Mouse (Mus musculus) olfactory bulb, adult 2 months (tissue): ENCODE measurements around the gene Bid. TPM values are rescaled to one million over a fixed set of nuclear protein-coding genes. Genes with fewer than 3 reads are reported as not detected.
"Not testable (repeated sequence)": the region's sequence is repeated elsewhere in the genome, so short reads cannot be mapped to it uniquely, and the experiment has no call there.

Source experiments
- H3K27ac ChIP-seq: fragments of 200-500 bp; 2 replicates; pipeline ENCODE4 v1.5.1; 2012; ENCODE audit warnings: low read depth, low read length; ENCODE audit not compliant: insufficient read depth
- H3K4me1 ChIP-seq: fragments of 200-500 bp; 2 replicates; pipeline ENCODE4 v1.6.1; 2012; ENCODE audit warnings: low read length; ENCODE audit not compliant: control insufficient read depth, insufficient read depth
- H3K4me3 ChIP-seq: fragments of 200-500 bp; 2 replicates; pipeline ENCODE4 v1.5.1; 2012; ENCODE audit warnings: mild to moderate bottlenecking, low read depth, low read length, moderate library complexity; ENCODE audit not compliant: insufficient read depth
- CTCF ChIP-seq: fragments of 200-500 bp; IDR thresholded peaks from 2 replicates; pipeline ENCODE4 v1.5.1; 2012; ENCODE audit warnings: low read depth, mild to moderate bottlenecking, low read length, moderate library complexity; ENCODE audit not compliant: insufficient read depth
- POLR2A ChIP-seq: fragments of 200-500 bp; IDR thresholded peaks from 2 replicates; pipeline ENCODE4 v1.6.1; 2012; ENCODE audit warnings: mild to moderate bottlenecking, low read depth, low read length, moderate library complexity; ENCODE audit not compliant: insufficient read depth
- WGBS: fragments of 180-500 bp; shearing (Covaris S2); methylation state at CpG from one replicate; pipeline ENCODE4 v1.1.7; 2018; 5-methylcytosine and 5-hydroxymethylcytosine counted together
- polyA plus RNA-seq: library from polyadenylated mRNA; stranded (reverse); fragments of >200 nt; gene quantifications from 2 replicates; pipeline ENCODE4 v1.2.4, GENCODE M21; 2012; ENCODE audit warnings: low replicate concordance; ENCODE audit not compliant: missing spikeins, insufficient read depth, insufficient read length

Gene Bid
- polyA plus RNA-seq, 1 experiment = not detected

DNA sequence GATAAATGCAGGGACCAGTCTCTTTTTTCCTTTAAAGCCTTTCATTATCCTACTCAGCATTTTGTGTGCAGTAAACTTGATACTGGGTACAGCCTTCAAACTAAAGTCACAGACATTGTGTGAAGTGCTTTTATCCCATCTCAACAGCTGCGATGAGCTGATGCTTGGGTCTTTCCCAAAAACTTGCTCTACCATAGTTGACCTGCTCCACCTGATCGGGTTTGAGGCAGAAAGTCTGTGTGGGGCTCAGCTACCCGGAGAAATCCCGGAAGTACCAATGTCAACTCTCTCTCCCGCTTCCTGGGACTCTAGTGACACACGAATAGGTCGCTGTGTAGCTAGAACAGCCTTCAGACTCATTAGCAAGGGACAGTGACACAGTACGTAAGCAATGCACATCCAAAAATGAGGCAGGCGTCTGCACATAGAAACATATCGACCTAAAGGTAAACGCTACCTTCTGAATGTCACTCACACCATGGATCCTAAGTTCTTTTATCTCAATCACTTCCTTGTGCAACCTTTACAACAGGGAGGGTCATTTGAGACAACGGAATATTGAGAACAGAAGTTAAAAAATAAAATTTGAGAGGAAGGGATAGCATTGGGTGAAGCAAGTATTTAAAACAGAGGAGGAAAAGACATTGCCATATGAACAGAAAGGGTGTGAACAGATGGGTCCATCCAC lies 22.3 kb upstream of the Bid start:
- WGBS = 93% methylated on average over 12 of the region's 12 CpGs
- TF ChIP-seq CTCF = no peak
- TF ChIP-seq POLR2A = no peak
- no peak overlapping the region for H3K27ac ChIP-seq
- peaks cover 2% of the 10 kb centered on the region; the same call in 1 of the 2 replicates for H3K4me1 ChIP-seq
- no peak overlapping the region for H3K4me3 ChIP-seq

DNA sequence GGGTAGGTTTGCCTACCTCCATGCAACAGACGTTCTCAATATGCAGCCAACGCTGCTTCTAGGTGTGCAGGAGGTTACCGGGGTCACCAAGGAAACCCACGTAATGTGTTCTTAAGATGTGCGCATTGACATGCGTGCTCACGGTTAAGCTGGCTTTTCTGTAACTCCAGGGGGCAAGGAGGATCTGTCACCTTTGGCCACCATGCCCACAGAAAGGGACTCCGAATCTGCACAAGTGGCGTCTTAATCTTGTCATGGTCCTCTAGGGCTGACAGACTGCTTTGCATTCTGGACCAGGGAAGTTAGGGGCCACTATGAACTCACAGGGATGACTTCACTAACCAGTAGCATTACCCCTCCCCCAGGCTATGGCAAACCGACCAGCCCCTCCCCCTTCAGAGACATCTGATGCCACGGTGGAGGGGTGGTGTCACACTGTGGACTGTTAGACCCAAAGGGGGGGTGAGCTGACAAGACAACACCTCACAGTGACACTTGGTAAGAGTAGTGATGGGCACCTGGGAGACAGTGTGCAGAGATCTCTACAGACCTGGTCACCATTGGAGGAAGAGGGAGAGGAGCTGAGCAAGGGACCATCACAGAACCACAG lies 21.5 kb upstream of the Bid start:
- WGBS = 88% methylated on average over 11 of the region's 11 CpGs
- Histone ChIP-seq H3K4me3 (no peak overlapping the region), H3K27ac (no peak overlapping the region), H3K4me1 (peaks cover 2% of the 10 kb centered on the region; the same call in 1 of the 2 replicates)
- no peak for TF ChIP-seq CTCF

DNA sequence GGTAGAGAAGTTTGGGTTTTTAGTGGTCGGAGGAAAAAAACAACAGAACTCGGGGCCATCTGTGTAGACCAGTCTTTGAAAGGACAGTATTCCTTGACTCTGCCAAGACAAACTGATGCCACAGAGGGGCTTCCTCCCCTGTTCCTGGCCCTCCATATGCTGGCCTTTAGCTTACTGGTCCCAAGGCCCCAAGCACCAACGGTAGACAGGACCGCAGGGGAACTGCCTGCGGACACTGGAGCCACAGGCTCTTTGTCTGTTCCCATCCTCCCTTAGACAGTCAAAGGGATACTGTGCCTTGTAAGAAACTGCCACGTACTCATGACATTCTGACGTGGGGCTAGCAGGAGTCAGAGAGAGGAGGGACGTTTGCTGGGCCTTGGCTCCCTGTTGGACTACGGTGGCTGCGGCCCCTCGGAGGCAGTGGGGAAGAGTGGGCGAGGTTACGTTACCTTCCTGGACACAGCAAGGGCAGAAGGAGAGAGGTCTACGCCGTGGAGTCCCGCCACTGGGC lies 20.5 kb upstream of the Bid start:
- 86% methylated on average over 16 of the region's 16 CpGs for WGBS
- H3K4me1 ChIP-seq = peaks cover 2% of the 10 kb centered on the region; the same call in 1 of the 2 replicates
- TF ChIP-seq CTCF = no peak
- TF ChIP-seq POLR2A = no peak
- no peak overlapping the region for H3K4me3 ChIP-seq
- H3K27ac ChIP-seq = no peak overlapping the region

DNA sequence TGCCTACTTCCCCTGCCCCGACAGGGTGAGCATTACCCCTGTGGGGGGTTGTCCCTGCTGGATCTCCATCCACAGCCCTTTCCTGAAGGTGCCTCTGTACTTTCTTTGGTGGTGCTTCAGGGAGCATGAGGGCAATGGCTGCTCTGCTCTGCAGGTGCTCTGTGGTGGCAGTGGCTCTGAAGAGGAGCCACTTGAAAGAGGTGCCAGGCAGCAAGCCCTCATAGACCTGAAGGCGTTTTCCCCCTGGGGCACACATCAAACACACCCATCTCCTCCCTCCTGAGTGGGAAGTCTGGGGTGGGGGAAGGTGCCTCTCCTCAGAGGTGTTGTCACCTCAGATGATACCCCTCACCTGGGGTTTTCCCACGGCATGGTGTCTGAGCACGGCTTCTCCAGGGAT lies 17.5 kb upstream of the Bid start:
- Histone ChIP-seq H3K4me1 (no peaks in the 10 kb centered on the region), H3K27ac (no peak overlapping the region), H3K4me3 (no peak overlapping the region)
- WGBS = 73% methylated on average over 4 of the region's 4 CpGs
- TF ChIP-seq CTCF = no peak

- TF ChIP-seq CTCF (no peak), POLR2A (no peak)
- WGBS = 85% methylated on average over 7 of the region's 7 CpGs
- Histone ChIP-seq H3K27ac (no peak overlapping the region), H3K4me3 (no peak overlapping the region), H3K4me1 (no peaks in the 10 kb centered on the region)
These were observed 17.0 kb upstream of the Bid start for GRCm38 (mm10) chr6:120933670-120934069.

GRCm38 (mm10) chr6:120932597-120932996 lies 15.9 kb upstream of the Bid start:
- no peak overlapping the region for H3K4me3 ChIP-seq
- H3K27ac ChIP-seq = no peak overlapping the region
- H3K4me1 ChIP-seq = no peaks in the 10 kb centered on the region
- WGBS = 85% methylated on average over 12 of the region's 12 CpGs
- TF ChIP-seq CTCF (no peak), POLR2A (no peak)

DNA sequence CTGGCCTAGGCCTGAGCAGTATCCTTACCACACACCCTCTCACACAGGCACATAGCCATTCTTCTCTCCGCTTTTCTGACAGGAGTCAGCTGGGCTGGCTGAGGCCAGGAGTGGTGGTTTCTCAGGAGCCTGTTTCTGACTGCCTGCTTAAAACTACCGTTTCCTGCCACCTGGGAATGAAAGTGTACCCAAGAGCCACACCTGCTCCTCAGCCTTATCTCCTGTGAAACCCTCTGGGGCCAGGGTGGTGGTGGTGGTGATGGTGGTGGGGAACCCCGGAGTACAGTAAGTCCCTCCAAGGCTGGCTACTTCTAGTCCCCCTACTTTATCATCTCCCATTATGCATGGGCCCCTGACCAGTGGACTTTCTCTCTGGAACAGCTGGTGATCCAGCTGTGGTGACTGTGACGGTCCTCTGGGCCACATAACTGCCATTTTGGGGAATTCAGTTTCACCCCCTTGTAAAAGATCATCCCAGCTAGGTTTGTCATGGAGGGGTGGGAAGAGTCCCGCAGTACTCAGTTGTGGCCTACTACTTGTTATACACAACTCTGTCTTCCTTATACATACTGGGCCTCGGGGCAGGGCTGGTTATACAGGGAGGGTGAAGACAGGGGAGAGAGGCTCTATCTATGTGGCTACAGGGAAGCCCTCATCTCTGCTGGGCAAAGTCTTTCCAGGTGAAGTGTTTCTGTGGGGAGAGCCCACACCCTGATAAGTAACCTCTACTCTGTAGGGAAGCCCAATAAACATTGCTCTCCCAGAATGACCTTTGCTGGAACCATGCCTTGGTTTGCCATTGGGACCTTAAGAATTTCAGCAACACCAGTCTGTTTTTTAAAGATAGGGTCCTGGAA lies 14.0 kb upstream of the Bid start:
- no peak overlapping the region; the same call in 1 of the 2 replicates for H3K27ac ChIP-seq
- TF ChIP-seq POLR2A = no peak
- TF ChIP-seq CTCF = no peak
- H3K4me1 ChIP-seq = peaks cover 5% of the 10 kb centered on the region; the same call in 1 of the 2 replicates
- H3K4me3 ChIP-seq = no peak overlapping the region
- WGBS = 89% methylated on average over 6 of the region's 6 CpGs

GRCm38 (mm10) chr6:120929421-120929820 lies 12.8 kb upstream of the Bid start:
- no peak overlapping the region for H3K27ac ChIP-seq
- no peak overlapping the region for H3K4me3 ChIP-seq
- peaks cover 5% of the 10 kb centered on the region; the same call in 1 of the 2 replicates for H3K4me1 ChIP-seq
- 77% methylated on average over 1 of the region's 1 CpGs for WGBS
- TF ChIP-seq POLR2A (no peak), CTCF (no peak)

DNA sequence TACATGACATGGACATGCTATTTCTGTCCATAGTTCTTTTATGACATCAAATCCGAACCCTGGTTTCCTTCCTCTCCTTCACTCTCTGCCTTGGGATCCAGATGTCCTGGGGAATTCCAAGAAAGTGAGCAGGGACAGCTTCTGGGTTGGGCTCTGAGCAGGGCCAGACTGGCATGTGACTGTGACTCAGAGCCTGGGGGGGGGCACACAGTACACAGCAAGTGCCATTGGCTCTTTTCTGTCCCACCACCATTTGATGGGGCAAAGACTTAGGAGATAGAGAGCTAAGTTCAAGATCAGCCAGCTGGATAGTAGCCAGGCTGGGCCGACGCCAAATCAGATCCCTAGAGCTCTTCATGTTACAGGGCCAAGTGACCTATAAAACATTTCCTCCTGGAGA lies 11.1 kb upstream of the Bid start:
- H3K4me1 ChIP-seq = peaks cover 5% of the 10 kb centered on the region; the same call in 1 of the 2 replicates
- no peak overlapping the region for H3K4me3 ChIP-seq
- TF ChIP-seq POLR2A (no peak), CTCF (no peak)
- 69% methylated on average over 3 of the region's 3 CpGs for WGBS
- H3K27ac ChIP-seq = no peak overlapping the region

DNA sequence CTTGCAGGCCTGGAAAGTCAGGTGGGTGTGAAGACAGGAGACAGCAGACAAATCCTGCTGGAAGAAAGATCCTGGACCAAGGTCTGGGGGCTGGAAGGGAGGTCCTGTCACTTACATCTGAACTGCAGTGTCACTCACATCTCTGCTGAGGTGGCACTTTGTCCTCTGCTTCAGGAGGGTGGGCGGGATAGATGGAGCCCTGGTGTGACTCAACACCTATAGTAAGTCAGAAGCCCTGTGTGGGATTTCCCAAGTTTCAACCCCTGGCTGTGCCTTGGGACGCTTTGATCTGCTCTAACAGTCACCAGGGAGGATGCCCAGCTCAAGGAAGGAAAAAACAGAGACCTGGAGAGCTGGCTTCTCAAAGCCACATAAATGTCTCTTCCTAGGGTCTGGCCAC lies 10.2 kb upstream of the Bid start:
- H3K4me3 ChIP-seq = no peak overlapping the region
- no peak for TF ChIP-seq POLR2A
- TF ChIP-seq CTCF = no peak
- no peak overlapping the region for H3K27ac ChIP-seq
- H3K4me1 ChIP-seq = peaks cover 5% of the 10 kb centered on the region; the same call in 1 of the 2 replicates
- whole genome bisulfite sequencing = 53% methylated on average over 2 of the region's 2 CpGs

DNA sequence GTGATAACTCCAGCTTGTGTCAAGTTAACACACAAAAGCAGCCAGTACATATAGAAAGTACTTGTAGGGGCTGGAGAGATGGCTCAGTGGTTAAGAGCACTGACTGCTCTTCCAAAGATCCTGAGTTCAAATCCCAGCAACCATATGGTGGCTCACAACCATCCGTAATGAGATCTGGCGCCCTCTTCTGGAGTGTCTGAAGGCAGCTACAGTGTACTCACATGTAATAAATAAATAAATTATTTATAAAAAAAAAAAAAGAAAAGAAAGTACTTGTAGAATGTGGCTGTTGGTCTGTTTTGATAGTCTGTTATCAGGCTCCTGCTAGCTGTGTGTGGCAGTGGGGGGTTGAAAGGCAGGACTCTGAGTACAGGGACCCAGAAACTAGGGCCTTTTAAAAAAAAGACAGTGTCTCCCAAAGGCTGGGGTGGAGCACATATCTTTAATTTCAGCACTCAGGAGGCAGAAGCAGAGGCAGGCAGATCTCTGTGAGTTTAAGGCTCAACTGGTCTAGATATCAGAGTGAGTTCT lies 8.2 kb upstream of the Bid start:
- H3K27ac ChIP-seq, H3K4me1 ChIP-seq, H3K4me3 ChIP-seq: not testable (repeated sequence)
- WGBS = 67% methylated on average over 2 of the region's 2 CpGs
